Mouse (Mus musculus): ENCODE measurements around the gene Lipt1.

Gene Lipt1

DNA sequence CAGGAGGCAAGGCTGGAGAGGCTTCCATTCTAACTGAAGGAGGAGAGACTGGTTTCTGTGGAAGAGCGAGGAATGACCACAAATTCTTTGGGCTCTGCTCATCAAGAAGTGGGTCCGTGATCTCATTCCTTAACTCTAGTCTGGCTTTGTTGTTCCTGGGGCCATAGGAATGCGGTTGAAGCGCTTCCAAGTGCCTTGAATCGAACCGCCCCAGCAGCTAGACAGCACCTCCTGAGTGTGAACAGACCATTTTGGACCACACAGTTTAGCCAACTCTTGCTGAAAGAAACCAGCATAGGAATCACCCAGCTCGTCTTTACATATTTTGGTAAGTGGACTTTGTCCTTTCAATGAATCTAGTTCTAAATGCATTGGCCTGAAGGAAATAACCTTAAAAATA lies at the start of gene Lipt1:
Lipt1 (plus strand) TSS at position 35 of the 400 bp plus-strand sequence.
- no peak for DNase-seq

- DNase-seq, result peak; percentile 87
Measured at GRCm38 (mm10) chr1:37831681-37832080, 39.9 kb upstream of the Lipt1 start.

- DNase-seq, result no peak
Measured at GRCm38 (mm10) chr1:37846878-37847277, 24.7 kb upstream of the Lipt1 start.

DNA sequence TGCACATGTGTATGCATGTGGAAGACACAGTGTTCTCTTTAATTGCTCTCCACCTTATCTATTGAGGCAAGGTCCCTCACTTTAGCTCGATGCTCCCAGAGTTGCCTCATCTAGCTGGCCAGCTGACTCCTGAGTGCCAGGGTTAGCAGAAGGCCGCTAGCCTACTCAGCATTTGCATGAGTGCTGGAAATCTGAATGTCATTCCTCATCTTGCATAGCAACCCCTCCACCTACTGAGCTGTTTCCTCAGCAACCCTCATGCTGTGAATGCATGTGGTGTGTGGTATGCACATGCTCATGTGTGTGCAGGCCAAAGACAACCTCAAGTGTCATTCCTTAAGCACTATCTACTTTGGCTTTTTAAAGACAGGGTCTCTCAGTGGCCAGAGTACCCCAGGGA lies 20.8 kb upstream of the Lipt1 start:
- DNase-seq, result no peak

DNA sequence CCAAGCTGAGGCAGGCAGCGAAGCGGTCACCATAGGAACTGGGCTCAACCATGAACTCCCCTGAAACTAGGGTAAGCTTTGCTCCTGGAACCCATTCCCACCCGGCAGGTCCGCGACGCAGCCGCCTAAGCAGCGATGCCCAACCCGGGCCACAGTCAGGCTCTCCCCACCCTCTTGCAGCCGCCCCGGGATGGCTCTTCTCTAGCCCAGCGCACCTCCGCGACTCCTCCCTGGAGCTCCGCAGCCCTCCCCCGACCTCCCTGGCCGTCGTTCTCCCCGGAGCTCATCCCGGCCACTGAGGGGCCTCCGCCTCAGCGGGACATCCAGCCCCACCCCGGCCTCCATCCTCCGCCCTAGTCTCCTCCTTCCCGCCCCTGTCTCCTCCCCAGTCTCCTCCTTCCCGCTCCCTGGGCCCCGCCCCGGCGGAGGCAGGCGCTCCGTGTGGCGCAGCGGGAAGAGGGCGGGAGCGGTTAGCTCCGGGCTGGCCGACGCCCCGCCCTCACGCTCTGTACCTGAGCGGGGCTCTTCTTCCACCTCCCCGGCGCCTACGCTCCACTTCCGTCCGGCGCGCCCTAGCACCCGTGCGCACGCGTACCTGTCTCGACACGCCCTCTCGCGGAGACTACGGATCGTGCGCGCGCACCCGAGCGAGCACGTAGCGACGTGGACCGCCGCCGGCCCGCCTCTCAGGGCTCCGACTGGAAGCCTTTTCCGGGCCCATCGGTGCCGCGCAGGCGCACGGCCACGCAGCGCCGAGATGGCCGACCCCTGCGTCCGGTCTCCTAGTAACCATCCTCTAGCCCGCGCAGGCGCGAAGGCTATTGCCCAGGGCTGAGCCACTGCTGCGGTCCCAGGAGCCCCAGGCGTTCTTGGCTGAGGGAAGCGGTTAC lies 6.8 kb upstream of the Lipt1 start:
- DNase-seq, result peak; percentile 100

GRCm38 (mm10) chr1:37865401-37866215 lies 5.9 kb upstream of the Lipt1 start:
- peak; percentile 68 for DNase-seq

- no peak for DNase-seq
Measured at GRCm38 (mm10) chr1:37866286-37866685, 5.3 kb upstream of the Lipt1 start, which contains the start of gene Tsga10. Gene Tsga10, minus strand, starts transcription at chr1:37866429.

DNA sequence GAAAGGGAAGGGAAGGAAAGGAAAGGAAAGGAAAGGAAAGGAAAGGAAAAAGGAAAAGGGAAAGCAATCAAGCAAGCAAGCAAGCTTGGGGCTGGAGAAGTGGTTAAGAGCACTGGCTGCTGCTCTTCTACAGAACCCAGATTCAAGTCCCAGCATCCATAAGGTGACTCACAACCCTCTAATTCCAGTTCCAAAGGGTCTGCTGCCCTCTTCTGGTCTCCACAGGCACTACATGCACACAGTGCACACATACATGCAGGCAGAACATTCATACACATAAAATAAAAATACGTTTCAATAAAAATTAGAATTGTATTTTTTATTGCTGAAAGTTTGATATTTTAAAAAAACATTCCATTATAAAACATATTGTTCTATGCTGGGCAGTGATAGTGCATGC lies 4.5 kb upstream of the Lipt1 start:
- no peak for DNase-seq

DNA sequence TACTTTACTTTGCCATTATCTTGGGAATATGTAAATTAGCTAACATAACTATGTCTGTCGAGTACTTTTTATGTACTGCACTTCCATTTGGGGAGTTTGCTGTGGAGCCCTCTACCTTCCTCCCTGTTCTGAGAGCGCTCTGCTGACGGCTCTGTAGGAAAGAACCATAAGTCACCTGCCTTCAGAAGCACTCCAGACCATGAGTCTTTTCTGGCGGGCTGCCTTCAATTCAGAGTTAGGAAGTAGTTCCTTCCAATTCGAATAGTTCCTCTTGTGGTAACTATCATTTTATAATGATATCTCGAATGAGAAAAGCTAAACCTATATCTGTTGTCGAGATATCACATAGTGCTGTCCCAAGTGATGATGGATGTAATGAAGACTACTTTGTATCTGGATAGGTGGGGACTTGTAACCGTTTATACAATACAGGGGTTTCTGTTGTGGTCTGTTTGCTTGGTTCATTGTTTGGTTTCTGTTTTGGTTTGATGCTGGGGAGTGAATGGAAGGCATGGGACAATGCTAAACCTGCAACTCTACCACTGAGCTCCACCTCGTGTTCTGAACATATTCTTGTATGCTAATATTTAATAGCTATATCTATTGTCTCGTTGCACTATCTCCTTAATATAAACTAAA lies 3.7 kb upstream of the Lipt1 start:
- no peak for DNase-seq

GRCm38 (mm10) chr1:37868640-37869039 lies 2.9 kb upstream of the Lipt1 start:
- no peak for DNase-seq

DNA sequence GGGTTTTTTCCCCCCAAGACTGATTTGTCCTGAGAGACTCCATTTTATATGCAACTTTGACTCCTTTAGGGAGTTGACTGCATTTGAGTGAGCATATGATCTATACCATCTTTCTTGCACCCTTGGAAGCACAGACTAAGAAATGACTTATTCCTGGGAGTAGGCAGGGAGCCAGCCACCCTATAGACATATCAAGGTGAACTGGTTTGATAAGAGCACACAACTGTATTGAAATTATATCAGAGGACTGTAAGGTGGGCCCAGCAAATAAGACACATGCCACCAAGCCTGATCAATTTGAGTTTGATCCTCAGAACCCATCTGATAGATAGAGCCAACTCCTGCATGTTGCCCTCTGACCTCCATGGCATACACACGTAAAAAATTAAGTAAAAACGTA lies 2.2 kb upstream of the Lipt1 start:
- DNase-seq, result no peak

- DNase-seq, result peak; percentile 83
Measured at GRCm38 (mm10) chr1:37872131-37873067, 861 bp downstream of the Lipt1 start.

- no peak for DNase-seq
Measured at GRCm38 (mm10) chr1:37873157-37873556, 1.6 kb downstream of the Lipt1 start.

GRCm38 (mm10) chr1:37877736-37878460 lies 6.4 kb downstream of the Lipt1 start:
- no peak for DNase-seq

GRCm38 (mm10) chr1:37883411-37883810 lies 11.9 kb downstream of the Lipt1 start:
- DNase-seq, result no peak

- DNase-seq, result no peak
Measured at GRCm38 (mm10) chr1:37884451-37884850, 12.9 kb downstream of the Lipt1 start.

DNA sequence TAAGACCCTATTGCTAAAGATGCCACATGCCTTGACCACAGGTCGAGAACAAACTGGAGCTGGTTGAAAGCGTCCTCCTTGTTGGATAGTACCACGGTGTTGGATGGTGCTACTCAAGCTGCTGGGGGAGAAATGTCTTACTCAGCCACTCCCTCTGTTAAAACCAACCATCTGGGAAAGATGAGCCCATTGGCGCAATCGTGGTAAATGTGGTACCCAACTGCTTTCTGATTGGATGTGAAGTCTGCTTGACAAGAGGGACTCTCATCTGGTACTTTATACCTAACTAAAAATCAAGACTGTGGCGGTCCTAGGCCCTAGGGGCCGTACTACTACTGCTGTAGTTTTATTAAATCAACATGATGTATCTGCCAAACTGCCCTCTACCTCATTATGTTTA lies 17.7 kb downstream of the Lipt1 start:
- DNase-seq, result no peak

GRCm38 (mm10) chr1:37890025-37890652 lies 18.6 kb downstream of the Lipt1 start, which contains the start of the genes Mitd1 and Mrpl30:
Gene Mitd1, minus strand, starts transcription at chr1:37890411.
Gene Mrpl30, plus strand, starts transcription at chr1:37890477.
- peak; percentile 93 for DNase-seq

DNA sequence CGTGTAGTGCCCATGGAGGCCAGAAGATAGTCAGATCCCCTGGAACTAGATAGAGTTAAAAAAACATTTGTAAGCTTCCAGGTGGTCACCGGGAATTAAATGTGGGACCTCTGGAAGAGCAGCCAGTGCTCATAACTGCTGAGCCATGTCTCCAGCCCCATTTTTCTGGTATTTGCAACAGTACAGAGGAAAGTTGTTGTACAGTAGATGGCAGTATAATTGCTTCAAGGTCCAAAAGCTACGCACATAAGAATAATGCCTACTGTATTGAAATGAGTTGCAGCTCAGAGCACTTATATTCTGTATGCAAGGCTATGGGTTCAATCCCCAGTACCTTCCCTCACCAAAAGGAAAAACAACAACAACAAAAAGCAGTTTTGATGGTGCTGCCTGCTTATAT lies 19.9 kb downstream of the Lipt1 start:
- no peak for DNase-seq

DNA sequence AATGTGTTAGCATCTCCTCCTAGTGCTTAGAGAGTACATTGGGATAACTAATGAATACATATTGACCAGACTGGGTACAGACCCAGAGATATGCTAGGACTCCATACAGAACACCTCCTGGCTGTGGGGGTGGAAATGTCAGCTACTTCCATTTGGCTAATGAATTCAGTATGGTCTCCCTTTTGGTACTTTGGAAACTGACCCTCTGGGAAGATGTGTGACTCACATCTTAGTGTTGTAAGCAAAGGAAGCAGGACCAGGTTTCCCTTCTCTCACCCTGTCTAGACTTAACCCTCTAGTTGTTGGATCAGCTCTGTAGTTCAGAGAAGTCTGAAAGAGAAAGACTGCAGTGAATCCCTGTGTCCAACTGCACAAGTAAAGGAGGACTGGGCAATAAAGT lies 23.1 kb downstream of the Lipt1 start:
- no peak for DNase-seq

GRCm38 (mm10) chr1:37899816-37900215 lies 28.3 kb downstream of the Lipt1 start:
- no peak for DNase-seq
